Mouse (Mus musculus): Measurements from ENCODE around the gene Gm5741. TPM values are rescaled to one million over a fixed set of nuclear protein-coding genes. Genes with fewer than 3 reads are reported as not detected.

The Gm5741 gene
- polyA plus RNA-seq, 1 experiment from 2014 or later, result not detected

DNA sequence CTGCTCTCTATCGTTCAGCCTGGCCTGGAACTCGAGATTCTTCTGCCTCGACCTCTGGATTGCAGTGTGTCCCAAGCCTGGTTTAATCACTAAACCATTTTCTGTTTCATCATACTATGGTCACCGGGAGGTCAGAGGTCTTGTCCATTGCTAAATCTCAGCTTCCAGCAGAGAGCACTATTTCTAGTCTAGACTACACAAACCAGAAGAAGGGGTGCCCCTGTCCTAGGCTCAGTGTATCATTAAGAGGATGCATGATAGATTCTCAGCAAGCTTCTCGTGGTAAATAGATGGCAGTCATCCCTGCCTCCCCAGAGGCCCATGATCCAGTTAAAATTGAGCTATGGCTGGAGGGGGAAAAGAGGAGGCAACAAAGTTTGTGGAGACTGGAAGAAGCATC, 3.3 kb upstream of the Gm5741 start:
- H3K9me3 ChIP-seq (replicated peaks; ENCODE audit: low read length), result no peaks in the 10 kb centered on the region
- H3K27ac ChIP-seq, result peak overlapping the region; percentile 99
- ATAC-seq (replicated peaks; ENCODE audit: low FRiP score, low read depth) (no peak), DNase-seq (ENCODE audit: low spot score) (peak; percentile 34)
- H3K4me3 ChIP-seq (replicated peaks; ENCODE audit: low read depth, low read length), result peak overlapping the region; percentile 89
- H3K9ac ChIP-seq (ENCODE audit: low read depth, low read length), result peak overlapping the region; percentile 93; the same call in 1 of the 2 replicates
- 81% methylated on average over 5 of the region's 5 CpGs for WGBS
- no peaks in the 10 kb centered on the region for H3K27me3 ChIP-seq (ENCODE audit: insufficient read depth, low read length)
- no peak for TF ChIP-seq CTCF (IDR thresholded peaks at IDR 0.05; ENCODE audit: low read depth)
- peak overlapping the region; percentile 71 for H3K4me2 ChIP-seq (ENCODE audit: low read length)
- peaks cover 33% of the 10 kb centered on the region for H3K36me3 ChIP-seq (ENCODE audit: insufficient read depth, low read length)
- H3K4me1 ChIP-seq (replicated peaks; ENCODE audit: insufficient read depth, low read length), result 0 out of 2 replicates have a peak, but pooled peaks cover 8% of the 10 kb centered on the region

DNA sequence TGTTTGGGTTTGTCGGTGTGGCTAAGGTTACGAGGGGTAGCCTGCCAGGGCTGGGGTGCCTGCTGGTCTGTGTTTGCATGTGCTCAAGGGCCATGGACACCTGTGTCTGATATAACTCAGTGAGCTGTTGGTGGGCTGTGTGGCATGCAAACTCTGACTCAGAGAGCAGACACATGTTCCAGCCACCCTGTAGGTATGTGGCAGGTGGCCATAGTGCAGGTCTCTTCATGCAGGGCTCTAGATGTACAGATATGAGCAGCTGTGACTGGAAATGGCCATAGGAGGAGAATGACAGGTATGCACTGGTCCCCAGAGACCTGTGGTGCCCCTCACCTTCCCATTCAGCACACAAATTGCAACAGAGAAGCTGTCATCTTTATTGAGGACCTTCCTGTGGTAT, 627 bp downstream of the Gm5741 start:
- H3K36me3 ChIP-seq (ENCODE audit: insufficient read depth, low read length), result peaks cover 15% of the 10 kb centered on the region; the same call in 1 of the 2 replicates
- 96% methylated on average over 2 of the region's 2 CpGs for WGBS
- H3K4me1 ChIP-seq (replicated peaks; ENCODE audit: insufficient read depth, low read length), result 0 out of 2 replicates have a peak, but pooled peaks cover 8% of the 10 kb centered on the region
- DNase-seq (ENCODE audit: low spot score) (no peak), ATAC-seq (replicated peaks; ENCODE audit: low FRiP score, low read depth) (no peak)
- TF ChIP-seq CTCF (IDR thresholded peaks at IDR 0.05; ENCODE audit: low read depth), result no peak
- H3K4me2 ChIP-seq (ENCODE audit: low read length), result no peak overlapping the region
- no peak overlapping the region for H3K9ac ChIP-seq (ENCODE audit: low read depth, low read length)
- no peak overlapping the region for H3K4me3 ChIP-seq (replicated peaks; ENCODE audit: low read depth, low read length)
- no peaks in the 10 kb centered on the region for H3K9me3 ChIP-seq (replicated peaks; ENCODE audit: low read length)
- H3K27ac ChIP-seq, result no peak overlapping the region
- no peaks in the 10 kb centered on the region for H3K27me3 ChIP-seq (ENCODE audit: insufficient read depth, low read length)

DNA sequence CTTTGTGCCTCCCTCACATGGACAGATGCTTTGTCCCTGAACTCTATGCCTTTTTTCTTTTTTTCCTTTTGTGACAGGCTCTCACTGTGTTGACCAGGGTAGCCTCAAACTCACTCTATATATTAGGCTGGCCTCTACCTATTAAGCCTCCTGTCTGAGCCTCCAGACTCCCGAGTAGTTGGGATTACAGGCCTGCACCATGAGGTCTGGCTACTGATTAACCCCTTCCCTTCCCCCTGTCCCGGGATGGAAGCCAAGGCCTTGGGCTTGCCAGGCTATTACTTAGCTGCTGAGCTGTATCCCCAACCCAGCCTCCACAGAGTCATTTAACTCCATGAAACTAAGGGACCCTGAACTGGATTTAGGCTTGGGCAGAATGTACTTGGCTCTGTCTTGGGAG, 2.6 kb downstream of the Gm5741 start:
- no peak overlapping the region for H3K4me2 ChIP-seq (ENCODE audit: low read length)
- ATAC-seq (replicated peaks; ENCODE audit: low FRiP score, low read depth) (no peak), DNase-seq (ENCODE audit: low spot score) (no peak)
- no peaks in the 10 kb centered on the region for H3K27me3 ChIP-seq (ENCODE audit: insufficient read depth, low read length)
- H3K4me3 ChIP-seq (replicated peaks; ENCODE audit: low read depth, low read length), result no peak overlapping the region
- no peaks in the 10 kb centered on the region for H3K9me3 ChIP-seq (replicated peaks; ENCODE audit: low read length)
- H3K36me3 ChIP-seq (ENCODE audit: insufficient read depth, low read length), result peaks cover 15% of the 10 kb centered on the region; the same call in 1 of the 2 replicates
- peaks cover 7% of the 10 kb centered on the region; the same call in 1 of the 2 replicates for H3K4me1 ChIP-seq (replicated peaks; ENCODE audit: insufficient read depth, low read length)
- no peak for TF ChIP-seq CTCF (IDR thresholded peaks at IDR 0.05; ENCODE audit: low read depth)
- 21% methylated on average over 2 of the region's 2 CpGs for WGBS
- no peak overlapping the region for H3K27ac ChIP-seq
- H3K9ac ChIP-seq (ENCODE audit: low read depth, low read length), result no peak overlapping the region

DNA sequence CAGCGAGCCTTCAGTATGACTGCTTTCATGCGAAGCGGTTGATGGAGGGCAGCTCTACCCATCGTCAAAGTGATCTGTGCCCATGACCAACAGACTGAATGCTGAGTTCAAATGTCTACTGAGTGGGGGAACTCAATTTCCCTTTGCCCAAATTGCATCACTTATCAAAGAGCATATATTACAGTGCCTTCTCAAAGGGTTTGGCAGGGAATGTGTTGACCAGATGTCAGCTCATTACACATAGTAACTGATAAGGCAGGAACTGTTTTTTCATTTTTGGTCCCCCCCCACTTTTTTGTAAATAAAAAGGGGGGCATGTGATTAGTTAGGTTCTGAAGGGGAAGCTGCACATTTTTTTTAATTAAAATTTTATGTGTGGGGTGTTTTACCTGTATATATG, 5.2 kb downstream of the Gm5741 start:
- Histone ChIP-seq H3K27ac (no peak overlapping the region), H3K27me3 (ENCODE audit: insufficient read depth, low read length) (no peaks in the 10 kb centered on the region), H3K4me2 (ENCODE audit: low read length) (no peak overlapping the region), H3K4me1 (replicated peaks; ENCODE audit: insufficient read depth, low read length) (peaks cover 7% of the 10 kb centered on the region; the same call in 1 of the 2 replicates), H3K9me3 (replicated peaks; ENCODE audit: low read length) (no peaks in the 10 kb centered on the region), H3K4me3 (replicated peaks; ENCODE audit: low read depth, low read length) (no peak overlapping the region), H3K36me3 (ENCODE audit: insufficient read depth, low read length) (peaks cover 13% of the 10 kb centered on the region; the same call in 1 of the 2 replicates), H3K9ac (ENCODE audit: low read depth, low read length) (no peak overlapping the region)
- 96% methylated on average over 4 of the region's 4 CpGs for WGBS
- no peak for DNase-seq (ENCODE audit: low spot score)
- no peak for TF ChIP-seq CTCF (IDR thresholded peaks at IDR 0.05; ENCODE audit: low read depth)
- no peak for ATAC-seq (replicated peaks; ENCODE audit: low FRiP score, low read depth)

DNA sequence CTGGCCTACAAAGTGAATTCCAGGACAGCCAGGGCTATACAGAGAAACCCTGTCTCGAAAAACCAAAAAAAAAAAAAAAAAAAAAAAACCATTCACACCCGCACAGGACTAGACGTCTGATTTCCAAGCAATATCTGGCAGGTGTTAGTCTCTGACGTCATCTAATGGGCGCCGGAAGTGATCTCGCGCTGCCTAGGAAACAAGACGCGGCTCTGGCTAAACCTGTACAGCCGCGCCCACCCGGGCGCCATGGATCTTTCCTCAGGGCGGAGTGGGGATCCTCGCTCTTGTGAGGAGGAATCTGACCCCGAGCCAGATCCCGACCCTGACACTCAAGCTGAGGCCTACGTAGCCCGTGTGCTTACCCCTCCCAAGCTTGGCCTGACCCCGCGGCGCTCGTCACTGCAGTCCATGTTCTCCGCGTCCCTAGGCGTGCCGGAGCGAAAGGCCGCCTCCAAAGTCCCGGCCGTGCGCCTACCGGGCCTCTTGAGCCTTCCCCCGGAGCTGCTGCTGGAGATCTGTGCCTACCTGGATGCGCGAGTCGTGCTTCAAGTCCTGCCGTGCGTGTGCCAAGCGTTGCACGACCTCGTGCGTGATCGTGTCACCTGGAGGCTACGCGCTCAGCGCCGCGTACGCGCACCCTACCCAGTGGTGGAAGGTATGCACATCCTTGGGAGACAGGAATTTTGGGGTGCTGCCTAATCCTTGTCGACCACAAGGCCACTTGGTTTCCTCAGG, 7.7 kb downstream of the Gm5741 start, which contains the start of gene Fbxw9:
Gene Fbxw9 (plus strand): TSS at position 177 of the 738 bp plus-strand sequence.
- H3K9me3 ChIP-seq (replicated peaks; ENCODE audit: low read length), result no peaks in the 10 kb centered on the region
- H3K36me3 ChIP-seq (ENCODE audit: insufficient read depth, low read length), result peaks cover 16% of the 10 kb centered on the region; the same call in 1 of the 2 replicates
- peak within 1 kb of the TSS; percentile 82 for H3K9ac ChIP-seq (ENCODE audit: low read depth, low read length)
- DNase-seq (ENCODE audit: low spot score) (peak; percentile 95), ATAC-seq (replicated peaks; ENCODE audit: low FRiP score, low read depth) (peak; percentile 89)
- TF ChIP-seq CTCF (IDR thresholded peaks at IDR 0.05; ENCODE audit: low read depth), result no peak
- WGBS, result under 1% methylated on average over 52 of the region's 53 CpGs
- peaks cover 7% of the 10 kb centered on the region; the same call in 1 of the 2 replicates for H3K4me1 ChIP-seq (replicated peaks; ENCODE audit: insufficient read depth, low read length)
- H3K4me2 ChIP-seq (ENCODE audit: low read length), result peak within 1 kb of the TSS; percentile 97
- no peaks in the 10 kb centered on the region for H3K27me3 ChIP-seq (ENCODE audit: insufficient read depth, low read length)
- 0 out of 2 replicates have a peak within 1 kb of the TSS, but pooled peaks have one; percentile 31 for H3K27ac ChIP-seq
- H3K4me3 ChIP-seq (replicated peaks; ENCODE audit: low read depth, low read length), result peak within 1 kb of the TSS; percentile 91

DNA sequence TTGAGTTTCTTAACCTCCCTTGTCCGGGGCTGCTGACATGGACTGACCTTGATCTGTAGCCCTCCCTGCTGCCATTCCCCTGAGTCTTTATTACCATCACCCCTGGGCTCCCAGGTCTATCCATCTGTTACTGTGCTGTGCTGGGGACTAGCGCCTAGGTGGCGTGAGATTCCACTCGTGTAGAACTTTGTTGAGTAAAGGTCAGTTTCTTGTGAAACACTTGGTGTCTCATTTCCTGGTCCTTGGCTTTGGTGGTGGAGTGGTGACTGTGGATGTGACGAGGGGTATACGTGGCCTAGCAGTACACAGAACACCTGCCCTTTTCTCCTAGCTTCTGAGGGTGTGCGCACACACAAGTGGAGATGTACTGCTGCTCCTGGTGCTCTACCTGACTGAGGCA, 10.4 kb downstream of the Gm5741 start:
- H3K27me3 ChIP-seq (ENCODE audit: insufficient read depth, low read length), result no peaks in the 10 kb centered on the region
- no peak for DNase-seq (ENCODE audit: low spot score)
- no peak overlapping the region for H3K9ac ChIP-seq (ENCODE audit: low read depth, low read length)
- H3K27ac ChIP-seq, result no peak overlapping the region
- peaks cover 42% of the 10 kb centered on the region for H3K36me3 ChIP-seq (ENCODE audit: insufficient read depth, low read length)
- no peaks in the 10 kb centered on the region for H3K9me3 ChIP-seq (replicated peaks; ENCODE audit: low read length)
- no peak for TF ChIP-seq CTCF (IDR thresholded peaks at IDR 0.05; ENCODE audit: low read depth)
- no peak overlapping the region for H3K4me3 ChIP-seq (replicated peaks; ENCODE audit: low read depth, low read length)
- no peak for ATAC-seq (replicated peaks; ENCODE audit: low FRiP score, low read depth)
- peaks cover 7% of the 10 kb centered on the region; the same call in 1 of the 2 replicates for H3K4me1 ChIP-seq (replicated peaks; ENCODE audit: insufficient read depth, low read length)
- WGBS, result 77% methylated on average over 7 of the region's 7 CpGs
- no peak overlapping the region for H3K4me2 ChIP-seq (ENCODE audit: low read length)

Data from kidney, postnatal 0 days (tissue).